Mouse (Mus musculus) hindbrain, embryonic 12.5 days (tissue): ENCODE measurements around the gene 1600002K03Rik. TPM values are rescaled to one million over a fixed set of nuclear protein-coding genes. Genes with fewer than 3 reads are reported as not detected.
"Not testable (repeated sequence)": the region's sequence is repeated elsewhere in the genome, so short reads cannot be mapped to it uniquely, and the experiment has no call there.

Experiments
- ATAC-seq: fragments of 200-750 bp; cut with Nextera tagmentation; 2 replicates; pipeline ENCODE4 v1.8.0; 2017; ENCODE audit warnings: moderate TSS enrichment; ENCODE audit not compliant: low FRiP score
- H3K27ac ChIP-seq: fragments of 300-500 bp; sonication (generic); 2 replicates; pipeline ENCODE4 v1.5.1; 2016; ENCODE audit warnings: mild to moderate bottlenecking
- H3K27me3 ChIP-seq: fragments of 300-500 bp; sonication (generic); 2 replicates; pipeline ENCODE4 v1.6.1; 2016; ENCODE audit warnings: mild to moderate bottlenecking
- H3K36me3 ChIP-seq: fragments of 300-500 bp; sonication (generic); 2 replicates; pipeline ENCODE4 v1.6.1; 2016; ENCODE audit warnings: mild to moderate bottlenecking
- H3K4me1 ChIP-seq: fragments of 300-500 bp; sonication (generic); 2 replicates; pipeline ENCODE4 v1.6.1; 2016
- H3K4me2 ChIP-seq: fragments of 300-500 bp; sonication (generic); replicated peaks from 2 replicates; pipeline ENCODE4 v1.6.1; 2016; ENCODE audit warnings: mild to moderate bottlenecking
- H3K4me3 ChIP-seq: fragments of 300-500 bp; sonication (generic); 2 replicates; pipeline ENCODE4 v1.5.1; 2016; ENCODE audit warnings: mild to moderate bottlenecking
- H3K9ac ChIP-seq: fragments of 300-500 bp; sonication (generic); 2 replicates; pipeline ENCODE4 v1.6.1; 2016; ENCODE audit warnings: mild to moderate bottlenecking, moderate library complexity
- H3K9me3 ChIP-seq: fragments of 300-500 bp; sonication (generic); replicated peaks from 2 replicates; pipeline ENCODE4 v1.6.1; 2016; ENCODE audit warnings: mild to moderate bottlenecking
- WGBS: fragments of 180-500 bp; shearing (Covaris S2); methylation state at CpG from one replicate; pipeline ENCODE4 v1.1.7; 2016; 5-methylcytosine and 5-hydroxymethylcytosine counted together
- polyA plus RNA-seq: library from polyadenylated mRNA; unstranded; fragments of >200 nt; fragmentation: Nextera tagmentation; extraction: Ambion mirVana; gene quantifications from 2 replicates; pipeline ENCODE4 v1.2.1, GENCODE M21; 2016

The 1600002K03Rik gene
- polyA plus RNA-seq, 1 experiment from 2014 or later = 13.3 TPM

GRCm38 (mm10) chr10:80208248-80208647, 35.5 kb downstream of the 1600002K03Rik start:
- Histone ChIP-seq H3K36me3 (no peaks in the 10 kb centered on the region), H3K27ac (peak overlapping the region; percentile 74; the same call in 1 of the 2 replicates), H3K4me1 (peaks cover 33% of the 10 kb centered on the region), H3K27me3 (peaks cover 3% of the 10 kb centered on the region; the same call in 1 of the 2 replicates), H3K4me2 (peak overlapping the region; percentile 39), H3K4me3 (no peak overlapping the region), H3K9ac (no peak overlapping the region), H3K9me3 (no peaks in the 10 kb centered on the region)
- WGBS = 69% methylated on average over 4 of the region's 4 CpGs
- ATAC-seq = no peak

- ATAC-seq = peak; percentile 83
- peaks cover 30% of the 10 kb centered on the region for H3K4me1 ChIP-seq
- no peak overlapping the region; the same call in 1 of the 2 replicates for H3K9ac ChIP-seq
- no peaks in the 10 kb centered on the region for H3K36me3 ChIP-seq
- peak overlapping the region; percentile 2; the same call in 1 of the 2 replicates for H3K4me3 ChIP-seq
- WGBS = 3% methylated on average over 24 of the region's 24 CpGs
- peak overlapping the region; percentile 74 for H3K27ac ChIP-seq
- H3K27me3 ChIP-seq = peaks cover 3% of the 10 kb centered on the region; the same call in 1 of the 2 replicates
- no peaks in the 10 kb centered on the region for H3K9me3 ChIP-seq
- peak overlapping the region; percentile 39 for H3K4me2 ChIP-seq
These were observed 36.2 kb downstream of the 1600002K03Rik start for GRCm38 (mm10) chr10:80208841-80209371.

- H3K4me1 ChIP-seq = peaks cover 29% of the 10 kb centered on the region
- not testable (repeated sequence) for H3K9ac ChIP-seq, H3K27ac ChIP-seq, H3K36me3 ChIP-seq, H3K9me3 ChIP-seq, ATAC-seq, H3K27me3 ChIP-seq, H3K4me3 ChIP-seq, H3K4me2 ChIP-seq
- WGBS = 67% methylated on average over 7 of the region's 7 CpGs
These were observed 38.9 kb downstream of the 1600002K03Rik start for GRCm38 (mm10) chr10:80211547-80212103.

- WGBS = 15% methylated on average over 16 of the region's 16 CpGs
- H3K4me1 ChIP-seq = peaks cover 4% of the 10 kb centered on the region
- no peak overlapping the region for H3K27ac ChIP-seq
- H3K9ac ChIP-seq = peak overlapping the region; percentile 36; the same call in 1 of the 2 replicates
- H3K36me3 ChIP-seq = no peaks in the 10 kb centered on the region
- no peak overlapping the region for H3K4me3 ChIP-seq
- no peak for ATAC-seq
- H3K27me3 ChIP-seq = no peaks in the 10 kb centered on the region
- no peaks in the 10 kb centered on the region for H3K9me3 ChIP-seq
- no peak overlapping the region for H3K4me2 ChIP-seq
These were observed 42.5 kb downstream of the 1600002K03Rik start for GRCm38 (mm10) chr10:80215048-80215772.

GRCm38 (mm10) chr10:80220676-80221075, 47.9 kb downstream of the 1600002K03Rik start:
- ATAC-seq = no peak
- H3K4me2 ChIP-seq = no peak overlapping the region
- no peak overlapping the region for H3K4me3 ChIP-seq
- H3K9me3 ChIP-seq = no peaks in the 10 kb centered on the region
- peaks cover 7% of the 10 kb centered on the region for H3K4me1 ChIP-seq
- H3K9ac ChIP-seq = no peak overlapping the region
- H3K27ac ChIP-seq = no peak overlapping the region
- no peaks in the 10 kb centered on the region for H3K27me3 ChIP-seq
- H3K36me3 ChIP-seq = no peaks in the 10 kb centered on the region
- 44% methylated on average over 6 of the region's 9 CpGs for WGBS

- not testable (repeated sequence) for H3K36me3 ChIP-seq, ATAC-seq, H3K27ac ChIP-seq, H3K27me3 ChIP-seq, H3K9ac ChIP-seq, H3K4me2 ChIP-seq, H3K4me3 ChIP-seq, H3K9me3 ChIP-seq
- peaks cover 21% of the 10 kb centered on the region for H3K4me1 ChIP-seq
- WGBS = 96% methylated on average over 2 of the region's 2 CpGs
These were observed 50.4 kb downstream of the 1600002K03Rik start for GRCm38 (mm10) chr10:80223137-80223536.

Other genes starting within 250 kb of the 1600002K03Rik start
- 4.7 and 5.3 TPM in 2 replicates for gene Arid3a, start 245.9 kb upstream of the 1600002K03Rik start, polyA plus RNA-seq
- gene Wdr18, start 212.8 kb upstream of the 1600002K03Rik start, polyA plus RNA-seq = 89.4 and 100 TPM in 2 replicates
- gene Grin3b, start 202.2 kb upstream of the 1600002K03Rik start, polyA plus RNA-seq = 0.23 and 0.44 TPM in 2 replicates
- gene Tmem259, start 188.6 kb upstream of the 1600002K03Rik start, polyA plus RNA-seq = 23.1 and 25.5 TPM in 2 replicates
- 178 and 204 TPM in 2 replicates for gene Cnn2, start 184.4 kb upstream of the 1600002K03Rik start, polyA plus RNA-seq
- gene Abca7, start 176.4 kb upstream of the 1600002K03Rik start, polyA plus RNA-seq = 6.9 and 7.7 TPM in 2 replicates
- gene Arhgap45, start 156.3 kb upstream of the 1600002K03Rik start, polyA plus RNA-seq = 8.7 and 8.9 TPM in 2 replicates
- gene Polr2e, start 133.1 kb upstream of the 1600002K03Rik start, polyA plus RNA-seq = 163 and 171 TPM in 2 replicates
- gene Gpx4, start 125.8 kb upstream of the 1600002K03Rik start, polyA plus RNA-seq = 449 and 484 TPM in 2 replicates
- gene Sbno2, start 67.4 kb upstream of the 1600002K03Rik start, polyA plus RNA-seq = 15.1 TPM in 2 replicates
- gene Stk11, start 57.1 kb upstream of the 1600002K03Rik start, polyA plus RNA-seq = 13.1 and 16.1 TPM in 2 replicates
- 351 and 385 TPM in 2 replicates for gene Atp5d, start 34.3 kb upstream of the 1600002K03Rik start, polyA plus RNA-seq
- 18.4 and 22.3 TPM in 2 replicates for gene Cbarp, start 32.1 kb upstream of the 1600002K03Rik start, polyA plus RNA-seq
- 42.1 and 54.5 TPM in 2 replicates for gene Midn, start 24.7 kb upstream of the 1600002K03Rik start, polyA plus RNA-seq
- gene Cirbp, start 7.0 kb upstream of the 1600002K03Rik start, polyA plus RNA-seq = 235 and 271 TPM in 2 replicates
- 49.3 and 50.5 TPM in 2 replicates for gene Efna2, start 6.5 kb downstream of the 1600002K03Rik start, polyA plus RNA-seq
- gene Mum1, start 53.5 kb downstream of the 1600002K03Rik start, polyA plus RNA-seq = 50.0 and 58.8 TPM in 2 replicates
- 177 and 220 TPM in 2 replicates for gene Ndufs7, start 76.2 kb downstream of the 1600002K03Rik start, polyA plus RNA-seq
- gene Gamt, start 88.1 kb downstream of the 1600002K03Rik start, polyA plus RNA-seq = 26.6 and 29.6 TPM in 2 replicates
- gene Dazap1, start 88.5 kb downstream of the 1600002K03Rik start, polyA plus RNA-seq = 67.1 and 76.9 TPM in 2 replicates
- 530 and 668 TPM in 2 replicates for gene Rps15, start 119.5 kb downstream of the 1600002K03Rik start, polyA plus RNA-seq
- gene Apc2, start 123.0 kb downstream of the 1600002K03Rik start, polyA plus RNA-seq = 170 and 191 TPM in 2 replicates
- gene 2310011J03Rik, start 147.6 kb downstream of the 1600002K03Rik start, polyA plus RNA-seq = 38.4 and 39.7 TPM in 2 replicates
- gene Pcsk4, start 156.6 kb downstream of the 1600002K03Rik start, polyA plus RNA-seq = 2.2 and 2.8 TPM in 2 replicates
- 3.2 and 4.1 TPM in 2 replicates for gene Reep6, start 157.0 kb downstream of the 1600002K03Rik start, polyA plus RNA-seq
- 0.38 and 0.77 TPM in 2 replicates for gene Adamtsl5, start 175.5 kb downstream of the 1600002K03Rik start, polyA plus RNA-seq
- gene Plk5, start 183.5 kb downstream of the 1600002K03Rik start, polyA plus RNA-seq = 0.35 and 0.50 TPM in 2 replicates
- gene Mex3d, start 214.7 kb downstream of the 1600002K03Rik start, polyA plus RNA-seq = 21.4 and 24.8 TPM in 2 replicates
- gene Mbd3, start 226.6 kb downstream of the 1600002K03Rik start, polyA plus RNA-seq = 275 and 296 TPM in 2 replicates
- gene Uqcr11, start 233.9 kb downstream of the 1600002K03Rik start, polyA plus RNA-seq = 312 and 406 TPM in 2 replicates